Mouse (Mus musculus): ENCODE results near the gene Ehd4. TPM values are rescaled to one million over a fixed set of nuclear protein-coding genes. Genes with fewer than 3 reads are reported as not detected.

The Ehd4 gene
- polyA plus RNA-seq, 1 experiment from 2014 or later, result 43.4 TPM

GRCm38 (mm10) chr2:120049632-120050274 is 104.7 kb downstream of the Ehd4 start:
- 61% methylated on average over 10 of the region's 10 CpGs for WGBS
- Histone ChIP-seq H3K9ac (no peak overlapping the region), H3K27ac (no peak overlapping the region), H3K9me3 (no peaks in the 10 kb centered on the region), H3K4me3 (replicated peaks) (no peak overlapping the region), H3K27me3 (replicated peaks) (no peaks in the 10 kb centered on the region), H3K4me2 (no peak overlapping the region), H3K36me3 (no peaks in the 10 kb centered on the region), H3K4me1 (peaks cover 11% of the 10 kb centered on the region; the same call in 1 of the 2 replicates)
- ATAC-seq (ENCODE audit: insufficient read depth, low FRiP score, low read depth), result no peak

GRCm38 (mm10) chr2:120048173-120048572 is 106.2 kb downstream of the Ehd4 start:
- 69% methylated on average over 9 of the region's 9 CpGs for WGBS
- peaks cover 21% of the 10 kb centered on the region; the same call in 1 of the 2 replicates for H3K4me1 ChIP-seq
- H3K36me3 ChIP-seq, result no peaks in the 10 kb centered on the region
- no peak overlapping the region for H3K27ac ChIP-seq
- H3K9me3 ChIP-seq, result no peaks in the 10 kb centered on the region
- no peak for ATAC-seq (ENCODE audit: insufficient read depth, low FRiP score, low read depth)
- no peaks in the 10 kb centered on the region for H3K27me3 ChIP-seq (replicated peaks)
- H3K4me2 ChIP-seq, result no peak overlapping the region
- no peak overlapping the region for H3K4me3 ChIP-seq (replicated peaks)
- H3K9ac ChIP-seq, result no peak overlapping the region

- Histone ChIP-seq H3K9ac (no peak overlapping the region), H3K4me3 (replicated peaks) (no peak overlapping the region), H3K4me1 (peaks cover 21% of the 10 kb centered on the region; the same call in 1 of the 2 replicates), H3K36me3 (0 out of 2 replicates have a peak, but pooled peaks cover 7% of the 10 kb centered on the region), H3K4me2 (no peak overlapping the region), H3K27ac (no peak overlapping the region), H3K27me3 (replicated peaks) (no peaks in the 10 kb centered on the region), H3K9me3 (no peaks in the 10 kb centered on the region)
- ATAC-seq (ENCODE audit: insufficient read depth, low FRiP score, low read depth), result 0 out of 2 replicates have a peak, but pooled peaks have one; percentile 36
- 64% methylated on average over 14 of the region's 14 CpGs for WGBS
Measured at GRCm38 (mm10) chr2:120046486-120047310, 107.7 kb downstream of the Ehd4 start.

GRCm38 (mm10) chr2:120044676-120045075 is 109.7 kb downstream of the Ehd4 start:
- peaks cover 21% of the 10 kb centered on the region; the same call in 1 of the 2 replicates for H3K4me1 ChIP-seq
- no peak for ATAC-seq (ENCODE audit: insufficient read depth, low FRiP score, low read depth)
- no peaks in the 10 kb centered on the region for H3K9me3 ChIP-seq
- H3K9ac ChIP-seq, result no peak overlapping the region
- H3K27me3 ChIP-seq (replicated peaks), result no peaks in the 10 kb centered on the region
- no peak overlapping the region for H3K4me3 ChIP-seq (replicated peaks)
- H3K36me3 ChIP-seq, result peaks cover 18% of the 10 kb centered on the region; the same call in 1 of the 2 replicates
- WGBS, result 62% methylated on average over 3 of the region's 3 CpGs
- H3K27ac ChIP-seq, result 0 out of 2 replicates have a peak overlapping the region, but pooled peaks have one; percentile 28
- no peak overlapping the region for H3K4me2 ChIP-seq

GRCm38 (mm10) chr2:120044101-120044603 is 110.3 kb downstream of the Ehd4 start:
- H3K27ac ChIP-seq, result peak overlapping the region; percentile 54; the same call in 1 of the 2 replicates
- H3K4me1 ChIP-seq, result peaks cover 21% of the 10 kb centered on the region; the same call in 1 of the 2 replicates
- no peaks in the 10 kb centered on the region for H3K27me3 ChIP-seq (replicated peaks)
- no peak overlapping the region for H3K4me3 ChIP-seq (replicated peaks)
- peak; percentile 75 for ATAC-seq (ENCODE audit: insufficient read depth, low FRiP score, low read depth)
- H3K9me3 ChIP-seq, result no peaks in the 10 kb centered on the region
- WGBS, result 35% methylated on average over 4 of the region's 4 CpGs
- no peak overlapping the region for H3K9ac ChIP-seq
- 0 out of 2 replicates have a peak overlapping the region, but pooled peaks have one; percentile 3 for H3K4me2 ChIP-seq
- peaks cover 21% of the 10 kb centered on the region; the same call in 1 of the 2 replicates for H3K36me3 ChIP-seq

- WGBS, result 79% methylated on average over 5 of the region's 5 CpGs
Measured at GRCm38 (mm10) chr2:120040991-120041390, 113.4 kb downstream of the Ehd4 start.

More at GRCm38 (mm10) chr2:120040991-120041390, 113.4 kb downstream of the Ehd4 start:
- H3K36me3 ChIP-seq, result peaks cover 28% of the 10 kb centered on the region; the same call in 1 of the 2 replicates
- no peaks in the 10 kb centered on the region for H3K27me3 ChIP-seq (replicated peaks)
- H3K9ac ChIP-seq, result no peak overlapping the region
- H3K9me3 ChIP-seq, result no peaks in the 10 kb centered on the region
- H3K4me3 ChIP-seq (replicated peaks), result no peak overlapping the region
- ATAC-seq (ENCODE audit: insufficient read depth, low FRiP score, low read depth), result no peak
- H3K4me1 ChIP-seq, result peaks cover 17% of the 10 kb centered on the region; the same call in 1 of the 2 replicates
- no peak overlapping the region for H3K4me2 ChIP-seq
- H3K27ac ChIP-seq, result no peak overlapping the region

Other genes starting within 250 kb of the Ehd4 start
- gene Mapkbp1, start 181.9 kb downstream of the Ehd4 start, polyA plus RNA-seq (2015; fragmentation: Nextera tagmentation; extraction: Ambion mirVana), result 2.8 and 3.3 TPM in 2 replicates
- 15.0 and 17.2 TPM in 2 replicates for gene Jmjd7, start 127.1 kb downstream of the Ehd4 start, polyA plus RNA-seq (2015; fragmentation: Nextera tagmentation; extraction: Ambion mirVana)
- gene Gm28042, start 127.1 kb downstream of the Ehd4 start, polyA plus RNA-seq (2015; fragmentation: Nextera tagmentation; extraction: Ambion mirVana), result 2.2 and 3.4 TPM in 2 replicates
- 1.2 and 1.5 TPM in 2 replicates for gene Pla2g4b, start 121.2 kb downstream of the Ehd4 start, polyA plus RNA-seq (2015; fragmentation: Nextera tagmentation; extraction: Ambion mirVana)
- 0.92 and 1.8 TPM in 2 replicates for gene Pla2g4e, start 90.7 kb upstream of the Ehd4 start, polyA plus RNA-seq (2015; fragmentation: Nextera tagmentation; extraction: Ambion mirVana)
- gene Pla2g4d, start 134.6 kb upstream of the Ehd4 start, polyA plus RNA-seq (2015; fragmentation: Nextera tagmentation; extraction: Ambion mirVana), result not detected in 2 replicates
- gene Pla2g4f, start 159.6 kb upstream of the Ehd4 start, polyA plus RNA-seq (2015; fragmentation: Nextera tagmentation; extraction: Ambion mirVana), result 0.67 and 2.0 TPM in 2 replicates
- 17.8 and 17.9 TPM in 2 replicates for gene Vps39, start 198.5 kb upstream of the Ehd4 start, polyA plus RNA-seq (2015; fragmentation: Nextera tagmentation; extraction: Ambion mirVana)
- 7.7 and 9.0 TPM in 2 replicates for gene Ganc, start 249.3 kb upstream of the Ehd4 start, polyA plus RNA-seq (2015; fragmentation: Nextera tagmentation; extraction: Ambion mirVana)
- gene Tmem87a, start 249.5 kb upstream of the Ehd4 start, polyA plus RNA-seq (2015; fragmentation: Nextera tagmentation; extraction: Ambion mirVana), result 13.3 and 13.4 TPM in 2 replicates